Mouse (Mus musculus): ENCODE data around the gene Adam6a. TPM values are rescaled to one million over a fixed set of nuclear protein-coding genes. Genes with fewer than 3 reads are reported as not detected.
"Not testable (repeated sequence)": the region's sequence is repeated elsewhere in the genome, so short reads cannot be mapped to it uniquely, and the experiment has no call there.

The Adam6a gene
- polyA plus RNA-seq (2015; fragmentation: Nextera tagmentation; extraction: Ambion mirVana): not detected in 2 replicates

DNA sequence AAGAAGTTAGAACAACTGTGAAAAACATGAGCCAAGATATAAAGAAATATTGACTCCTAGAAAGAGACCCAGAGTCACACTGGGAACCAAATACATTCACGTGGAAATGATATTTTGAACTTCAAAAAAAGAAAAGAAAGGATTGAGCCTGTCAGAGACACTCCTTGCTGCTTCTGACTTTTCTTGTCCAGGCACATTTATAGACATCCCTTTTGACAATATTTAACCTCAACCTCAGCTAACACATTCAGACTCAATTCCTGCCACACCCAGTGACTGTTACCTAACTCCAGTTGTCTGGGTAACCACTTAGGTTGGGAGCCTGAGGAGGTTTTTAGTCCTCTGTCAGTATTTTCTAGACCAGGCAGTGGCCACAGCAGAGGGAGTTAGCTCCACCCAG lies at the start of gene Adam6a:
Gene Adam6a (plus strand): TSS at position 301 of the 400 bp plus-strand sequence.
- not testable (repeated sequence) for H3K4me1 ChIP-seq; H3K27ac ChIP-seq (replicated peaks); H3K9me3 ChIP-seq (replicated peaks); H3K36me3 ChIP-seq; H3K4me3 ChIP-seq (replicated peaks); H3K27me3 ChIP-seq (replicated peaks); H3K9ac ChIP-seq (replicated peaks); ATAC-seq (ENCODE audit: low FRiP score); H3K4me2 ChIP-seq
- WGBS: 92% methylated on average over 1 of the region's 1 CpGs

DNA sequence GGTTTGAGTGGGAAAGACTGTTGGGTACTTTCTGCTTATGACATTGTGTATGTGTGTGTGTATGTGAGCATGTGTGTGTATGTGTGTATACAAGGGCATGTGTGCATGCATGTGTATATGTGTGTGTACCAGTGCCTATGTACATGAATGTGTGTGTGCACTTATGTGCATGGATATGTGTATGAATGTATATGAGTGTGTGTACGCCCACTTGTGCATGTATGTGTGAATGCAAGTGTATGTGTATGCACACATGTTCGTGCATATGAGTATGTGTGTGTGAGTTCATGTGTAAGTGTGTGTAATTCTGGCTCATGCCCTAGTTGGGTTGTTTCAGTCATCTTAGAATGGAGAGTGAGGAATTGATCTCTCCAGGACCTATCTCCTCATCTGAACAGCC lies 17.8 kb upstream of the Adam6a start:
- H3K4me2 ChIP-seq: no peak overlapping the region
- H3K27ac ChIP-seq (replicated peaks): no peak overlapping the region
- H3K9ac ChIP-seq (replicated peaks): no peak overlapping the region
- no peaks in the 10 kb centered on the region for H3K36me3 ChIP-seq
- WGBS: 81% methylated on average over 2 of the region's 2 CpGs
- ATAC-seq (ENCODE audit: low FRiP score): no peak
- no peak overlapping the region for H3K4me3 ChIP-seq (replicated peaks)
- H3K9me3 ChIP-seq (replicated peaks): 0 out of 2 replicates have a peak, but pooled peaks cover 3% of the 10 kb centered on the region
- no peaks in the 10 kb centered on the region for H3K27me3 ChIP-seq (replicated peaks)
- H3K4me1 ChIP-seq: no peaks in the 10 kb centered on the region

DNA sequence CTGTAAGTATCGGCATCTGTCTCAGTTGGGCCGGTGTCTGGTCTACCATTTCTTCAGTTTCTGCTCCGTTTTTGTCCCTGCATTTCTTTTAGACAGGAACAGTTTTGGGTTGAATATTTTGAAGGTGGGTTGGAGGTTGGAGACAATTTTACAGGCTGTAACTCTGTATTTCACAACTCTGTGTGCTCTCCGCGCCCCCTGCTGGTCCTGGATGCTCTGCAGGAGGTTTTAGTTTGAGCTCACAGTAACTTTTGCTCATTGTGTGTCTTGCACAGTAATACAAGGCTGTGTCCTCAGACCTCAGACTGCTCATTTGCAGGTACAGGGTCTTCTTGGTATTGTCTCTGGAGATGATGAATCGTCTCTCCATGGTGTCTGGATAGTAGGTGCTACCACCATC lies 34.5 kb downstream of the Adam6a start:
- no peak overlapping the region for H3K27ac ChIP-seq (replicated peaks)
- H3K4me2 ChIP-seq: no peak overlapping the region
- H3K4me1 ChIP-seq: no peaks in the 10 kb centered on the region
- H3K9me3 ChIP-seq (replicated peaks): no peaks in the 10 kb centered on the region
- WGBS: 55% methylated on average over 6 of the region's 6 CpGs
- no peak overlapping the region for H3K9ac ChIP-seq (replicated peaks)
- no peak overlapping the region for H3K4me3 ChIP-seq (replicated peaks)
- no peak for ATAC-seq (ENCODE audit: low FRiP score)
- H3K27me3 ChIP-seq (replicated peaks): no peaks in the 10 kb centered on the region
- H3K36me3 ChIP-seq: no peaks in the 10 kb centered on the region

DNA sequence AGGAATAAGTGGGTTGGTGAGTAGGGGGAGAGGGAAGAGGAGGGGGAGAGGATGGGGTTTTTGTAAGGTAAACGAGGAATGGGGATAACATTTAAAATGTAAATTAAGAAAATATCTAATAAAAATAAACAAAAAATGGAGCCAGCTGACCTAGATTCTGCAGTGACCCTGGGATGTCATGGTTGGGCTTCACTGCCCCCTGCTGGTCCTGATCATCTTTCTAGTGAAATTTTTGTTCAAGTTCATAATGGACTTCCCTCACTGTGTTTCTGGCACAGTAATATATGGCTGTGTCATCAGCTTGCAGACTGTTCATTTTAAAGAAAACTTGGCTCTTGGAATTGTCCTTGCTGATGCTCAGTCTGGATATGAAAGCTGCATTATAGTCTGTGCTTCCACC lies 44.3 kb downstream of the Adam6a start:
- Histone ChIP-seq H3K36me3 (no peaks in the 10 kb centered on the region), H3K4me3 (replicated peaks) (no peak overlapping the region), H3K9ac (replicated peaks) (no peak overlapping the region), H3K27ac (replicated peaks) (no peak overlapping the region), H3K4me1 (no peaks in the 10 kb centered on the region), H3K9me3 (replicated peaks) (no peaks in the 10 kb centered on the region), H3K27me3 (replicated peaks) (no peaks in the 10 kb centered on the region), H3K4me2 (no peak overlapping the region)
- ATAC-seq (ENCODE audit: low FRiP score): no peak
- WGBS: 81% methylated on average over 1 of the region's 1 CpGs

Other genes starting within 250 kb of the Adam6a start
- gene Adam6b, start 54.4 kb upstream of the Adam6a start, polyA plus RNA-seq (2015; fragmentation: Nextera tagmentation; extraction: Ambion mirVana): not detected in 2 replicates